Mouse (Mus musculus): Measurements from ENCODE around the gene Setd4. TPM values are rescaled to one million over a fixed set of nuclear protein-coding genes. Genes with fewer than 3 reads are reported as not detected.
"Not testable (repeated sequence)": the region's sequence is repeated elsewhere in the genome, so short reads cannot be mapped to it uniquely, and the experiment has no call there.

Gene Setd4
- polyA plus RNA-seq (2015; fragmentation: Nextera tagmentation; extraction: Ambion mirVana) = 6.0 and 6.3 TPM in 2 replicates

DNA sequence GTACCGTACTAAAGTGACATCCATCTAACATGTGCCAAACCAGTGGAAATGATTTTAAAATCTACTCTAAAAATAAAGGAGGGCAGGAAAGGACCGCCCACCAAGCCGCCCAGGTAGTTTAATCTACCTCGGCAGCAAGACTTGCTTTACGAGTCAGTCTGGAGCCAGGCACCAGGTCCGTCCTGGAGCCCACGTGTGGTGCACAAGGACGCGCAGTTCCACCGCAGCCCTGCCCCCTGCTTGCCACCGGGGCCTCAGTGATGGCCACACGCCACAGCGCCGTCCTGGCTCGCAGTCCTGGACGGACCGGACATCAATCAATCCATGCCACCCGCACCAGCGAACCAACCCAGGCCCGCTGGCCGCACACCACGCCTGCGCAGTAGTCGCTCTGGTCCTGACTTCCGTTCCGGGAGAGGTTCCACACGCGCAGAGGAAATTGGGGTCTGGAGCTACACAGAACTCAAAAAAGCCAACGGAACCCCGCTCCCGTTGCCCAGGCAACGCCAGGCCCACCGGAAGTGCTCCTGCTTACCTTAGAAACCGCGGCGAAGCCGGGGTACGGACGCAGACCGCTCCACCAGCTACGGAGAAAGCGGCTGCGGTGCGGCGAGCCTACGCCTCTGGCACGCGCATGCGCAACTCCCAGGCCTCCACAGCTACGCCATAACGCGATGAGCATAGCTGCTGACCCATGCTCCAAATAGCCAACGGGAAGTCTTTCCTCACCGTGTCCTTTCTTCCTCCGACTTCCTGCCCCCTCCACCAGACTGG lies at the start of gene Setd4:
Setd4 (minus strand) TSS at position 625 of the 774 bp plus-strand sequence.
- WGBS (ENCODE audit: insufficient replicate concordance) = under 1% methylated on average over 55 of the region's 55 CpGs
- peaks cover under 1% of the 10 kb centered on the region for H3K36me3 ChIP-seq (replicated peaks; ENCODE audit: insufficient read depth, low read length)
- H3K4me3 ChIP-seq (ENCODE audit: low read depth, low read length) = peak within 1 kb of the TSS; percentile 75
- peaks cover 22% of the 10 kb centered on the region for H3K4me1 ChIP-seq (ENCODE audit: insufficient read depth)
- no peaks in the 10 kb centered on the region for H3K9me3 ChIP-seq (ENCODE audit: low read length)
- TF ChIP-seq CTCF (IDR thresholded peaks at IDR 0.05; ENCODE audit: low read depth) (peak; percentile 11; the same call in 1 of the 2 replicates), EP300 (IDR thresholded peaks at IDR 0.05; ENCODE audit: low read depth) (peak; percentile 39; the same call in 1 of the 2 replicates)
- peak; percentile 90 for ATAC-seq
- peak within 1 kb of the TSS; percentile 93 for H3K27ac ChIP-seq (ENCODE audit: low read depth)
- no peaks in the 10 kb centered on the region for H3K27me3 ChIP-seq (ENCODE audit: insufficient read depth, low read length)
- peak; percentile 92 for DNase-seq
- H3K4me2 ChIP-seq (ENCODE audit: low read depth, low read length) = peak within 1 kb of the TSS; percentile 82
- peak within 1 kb of the TSS; percentile 77 for H3K9ac ChIP-seq (replicated peaks)

DNA sequence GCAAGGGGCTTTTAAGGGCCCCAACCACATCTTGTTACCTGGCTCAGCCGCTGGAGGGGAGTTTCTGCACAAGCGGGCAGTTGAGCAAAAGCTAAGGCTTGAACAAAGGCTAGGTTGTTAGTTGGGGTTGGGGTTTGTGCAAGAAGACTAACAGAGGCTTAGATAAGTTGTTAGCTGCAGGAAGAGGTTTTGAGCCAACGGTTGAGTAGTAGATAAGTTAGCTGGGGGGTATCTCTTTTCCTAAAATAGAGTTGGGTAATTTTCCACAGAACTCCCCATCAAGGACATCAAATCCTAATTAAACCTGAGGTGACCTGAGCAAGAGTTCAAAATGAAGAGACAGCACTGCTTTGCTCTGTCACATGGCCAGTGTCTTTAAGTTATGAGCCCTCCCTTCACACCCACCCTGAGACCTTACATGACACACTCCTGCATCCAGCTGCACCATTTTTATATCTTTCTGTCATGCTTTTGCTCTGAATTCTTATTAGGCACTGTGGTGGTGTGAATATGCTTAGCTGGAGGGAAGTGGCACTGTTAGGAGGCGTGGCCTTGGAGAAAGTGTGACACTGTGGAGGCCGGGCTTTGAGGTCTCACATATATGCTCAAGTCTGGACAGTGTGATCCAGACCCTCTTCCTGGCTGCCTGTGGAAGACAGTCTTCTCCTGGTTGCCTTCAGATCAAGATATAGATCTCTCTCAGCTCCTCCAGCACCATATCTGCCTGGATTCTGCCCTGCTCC lies 44.7 kb upstream of the Setd4 start:
- H3K27me3 ChIP-seq (ENCODE audit: insufficient read depth, low read length) = no peaks in the 10 kb centered on the region
- no peak overlapping the region for H3K4me2 ChIP-seq (ENCODE audit: low read depth, low read length)
- 54% methylated on average over 5 of the region's 5 CpGs for WGBS (ENCODE audit: insufficient replicate concordance)
- no peak overlapping the region for H3K27ac ChIP-seq (ENCODE audit: low read depth)
- H3K4me3 ChIP-seq (ENCODE audit: low read depth, low read length) = no peak overlapping the region
- no peaks in the 10 kb centered on the region for H3K36me3 ChIP-seq (replicated peaks; ENCODE audit: insufficient read depth, low read length)
- H3K9ac ChIP-seq (replicated peaks) = no peak overlapping the region
- DNase-seq (no peak), ATAC-seq (no peak)
- H3K4me1 ChIP-seq (ENCODE audit: insufficient read depth) = no peaks in the 10 kb centered on the region
- no peaks in the 10 kb centered on the region for H3K9me3 ChIP-seq (ENCODE audit: low read length)
- no peak for TF ChIP-seq EP300 (IDR thresholded peaks at IDR 0.05; ENCODE audit: low read depth)
- no peak for TF ChIP-seq CTCF (IDR thresholded peaks at IDR 0.05; ENCODE audit: low read depth)

DNA sequence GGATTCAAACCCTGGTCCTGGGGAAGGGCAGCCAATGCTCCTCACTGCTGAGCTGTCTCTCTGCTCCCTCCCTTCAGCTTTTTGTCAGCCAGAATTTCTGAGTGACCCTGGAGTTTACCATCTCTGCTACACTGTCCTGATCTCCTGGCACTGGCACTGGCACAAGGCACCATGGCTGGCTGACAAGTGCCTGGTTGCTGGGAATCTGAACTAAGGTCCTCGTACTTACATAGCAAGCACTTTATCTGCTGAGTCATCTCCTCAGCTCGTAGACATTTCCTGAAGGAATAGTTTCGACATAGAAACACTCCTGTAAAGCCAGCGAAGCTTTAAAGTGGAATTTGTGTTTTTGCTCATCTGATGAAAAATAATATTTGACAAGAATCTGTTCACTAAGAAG lies 40.1 kb upstream of the Setd4 start:
- DNase-seq = no peak
- 31% methylated on average over 4 of the region's 4 CpGs for WGBS (ENCODE audit: insufficient replicate concordance)
- Histone ChIP-seq H3K4me2 (ENCODE audit: low read depth, low read length) (no peak overlapping the region), H3K27ac (ENCODE audit: low read depth) (no peak overlapping the region), H3K9me3 (ENCODE audit: low read length) (no peaks in the 10 kb centered on the region), H3K4me3 (ENCODE audit: low read depth, low read length) (no peak overlapping the region), H3K27me3 (ENCODE audit: insufficient read depth, low read length) (no peaks in the 10 kb centered on the region), H3K9ac (replicated peaks) (no peak overlapping the region), H3K4me1 (ENCODE audit: insufficient read depth) (no peaks in the 10 kb centered on the region), H3K36me3 (replicated peaks; ENCODE audit: insufficient read depth, low read length) (no peaks in the 10 kb centered on the region)
- no peak for TF ChIP-seq CTCF (IDR thresholded peaks at IDR 0.05; ENCODE audit: low read depth)
- TF ChIP-seq EP300 (IDR thresholded peaks at IDR 0.05; ENCODE audit: low read depth) = no peak
- no peak for ATAC-seq

DNA sequence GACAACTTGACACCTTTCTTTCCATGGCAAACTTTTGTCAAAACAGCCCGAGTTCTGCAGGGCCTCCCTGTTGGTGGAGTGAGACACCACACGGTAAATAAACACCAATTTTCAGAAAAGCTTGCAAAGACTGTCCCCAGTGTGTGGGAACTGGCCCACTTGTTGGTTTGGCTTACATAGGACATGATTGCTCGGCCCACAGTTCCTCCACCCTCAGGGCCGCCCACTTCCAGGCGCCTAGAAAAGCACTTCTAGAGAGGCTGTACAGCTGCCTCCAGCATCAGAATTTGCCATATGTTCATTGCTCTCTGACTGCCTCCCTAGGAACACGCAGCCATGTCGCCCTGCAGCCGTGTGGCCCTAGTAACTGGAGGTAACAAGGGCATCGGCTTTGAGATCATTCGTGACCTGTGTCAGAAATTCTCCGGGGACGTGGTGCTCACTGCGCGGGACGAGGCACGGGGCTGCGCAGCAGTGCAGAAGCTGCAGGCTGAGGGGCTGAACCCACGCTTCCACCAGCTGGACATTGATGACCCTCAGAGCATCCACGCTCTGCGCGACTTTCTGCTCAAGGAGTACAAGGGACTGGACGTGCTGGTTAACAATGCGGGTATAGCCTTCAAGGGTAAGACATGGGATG lies 24.0 kb upstream of the Setd4 start, which contains the start of gene Gm5678:
Gm5678 (plus strand) TSS at position 337 of the 640 bp plus-strand sequence.
- DNase-seq (no peak), ATAC-seq (no peak)
- no peak within 1 kb of the TSS for H3K27ac ChIP-seq (ENCODE audit: low read depth)
- no peak within 1 kb of the TSS for H3K4me2 ChIP-seq (ENCODE audit: low read depth, low read length)
- no peaks in the 10 kb centered on the region for H3K4me1 ChIP-seq (ENCODE audit: insufficient read depth)
- TF ChIP-seq CTCF (IDR thresholded peaks at IDR 0.05; ENCODE audit: low read depth) = no peak
- TF ChIP-seq EP300 (IDR thresholded peaks at IDR 0.05; ENCODE audit: low read depth) = no peak
- no peak within 1 kb of the TSS for H3K9ac ChIP-seq (replicated peaks)
- H3K36me3 ChIP-seq (replicated peaks; ENCODE audit: insufficient read depth, low read length) = no peaks in the 10 kb centered on the region
- H3K4me3 ChIP-seq (ENCODE audit: low read depth, low read length) = no peak within 1 kb of the TSS
- H3K27me3 ChIP-seq (ENCODE audit: insufficient read depth, low read length) = no peaks in the 10 kb centered on the region
- H3K9me3 ChIP-seq (ENCODE audit: low read length) = no peaks in the 10 kb centered on the region
- 75% methylated on average over 23 of the region's 23 CpGs for WGBS (ENCODE audit: insufficient replicate concordance)

DNA sequence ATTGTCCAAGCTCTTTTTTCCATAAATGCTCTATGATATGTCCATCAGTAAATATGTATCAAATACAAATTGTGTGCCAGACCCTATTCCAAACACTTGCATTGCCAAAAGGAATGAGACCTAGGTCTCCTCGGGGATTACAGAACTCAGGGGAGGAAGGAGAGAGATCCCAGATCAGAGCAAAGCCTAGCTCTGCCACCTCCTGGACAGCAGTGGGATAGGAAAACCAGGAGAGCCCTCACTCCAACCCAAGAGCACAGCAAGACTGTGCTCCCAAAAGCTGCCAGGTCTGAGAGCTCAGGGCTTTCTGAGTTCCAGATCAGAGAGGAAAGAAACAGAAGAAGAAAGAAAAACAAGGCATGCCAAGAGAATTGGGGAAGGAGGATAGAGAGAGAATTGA lies 22.9 kb upstream of the Setd4 start:
- no peak overlapping the region for H3K9ac ChIP-seq (replicated peaks)
- ATAC-seq (no peak), DNase-seq (peak; percentile 32)
- H3K36me3 ChIP-seq (replicated peaks; ENCODE audit: insufficient read depth, low read length) = no peaks in the 10 kb centered on the region
- H3K27ac ChIP-seq (ENCODE audit: low read depth) = no peak overlapping the region
- TF ChIP-seq CTCF (IDR thresholded peaks at IDR 0.05; ENCODE audit: low read depth) = peak; percentile 66
- TF ChIP-seq EP300 (IDR thresholded peaks at IDR 0.05; ENCODE audit: low read depth) = no peak
- no peaks in the 10 kb centered on the region for H3K27me3 ChIP-seq (ENCODE audit: insufficient read depth, low read length)
- 10% methylated on average over 1 of the region's 1 CpGs for WGBS (ENCODE audit: insufficient replicate concordance)
- H3K4me3 ChIP-seq (ENCODE audit: low read depth, low read length) = no peak overlapping the region
- no peak overlapping the region for H3K4me2 ChIP-seq (ENCODE audit: low read depth, low read length)
- H3K4me1 ChIP-seq (ENCODE audit: insufficient read depth) = no peaks in the 10 kb centered on the region
- no peaks in the 10 kb centered on the region for H3K9me3 ChIP-seq (ENCODE audit: low read length)

DNA sequence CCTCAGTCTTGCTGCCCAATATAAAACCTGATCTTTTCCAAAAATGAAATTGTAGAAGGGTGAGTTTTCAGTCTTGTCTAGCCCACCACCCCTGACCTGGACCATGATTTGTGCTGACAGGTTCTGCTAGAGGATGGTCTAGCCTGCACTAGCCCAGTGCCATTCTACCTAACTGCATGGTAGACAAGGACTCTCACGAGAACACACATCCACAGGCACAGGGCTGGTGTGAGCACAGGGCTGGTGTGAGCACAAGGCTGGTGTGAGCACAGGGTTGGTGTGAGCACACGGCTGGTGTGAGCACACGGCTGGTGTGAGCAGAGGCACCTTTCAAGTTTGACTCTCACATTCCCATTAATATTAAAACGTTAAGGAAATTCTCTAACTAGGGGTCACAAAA lies 20.8 kb upstream of the Setd4 start:
- DNase-seq = no peak
- no peak for ATAC-seq
- no peak for TF ChIP-seq CTCF (IDR thresholded peaks at IDR 0.05; ENCODE audit: low read depth)
- no peak for TF ChIP-seq EP300 (IDR thresholded peaks at IDR 0.05; ENCODE audit: low read depth)
- Histone ChIP-seq H3K4me2 (ENCODE audit: low read depth, low read length) (no peak overlapping the region), H3K4me1 (ENCODE audit: insufficient read depth) (no peaks in the 10 kb centered on the region), H3K9ac (replicated peaks) (no peak overlapping the region), H3K4me3 (ENCODE audit: low read depth, low read length) (no peak overlapping the region), H3K36me3 (replicated peaks; ENCODE audit: insufficient read depth, low read length) (no peaks in the 10 kb centered on the region), H3K27me3 (ENCODE audit: insufficient read depth, low read length) (no peaks in the 10 kb centered on the region), H3K9me3 (ENCODE audit: low read length) (no peaks in the 10 kb centered on the region), H3K27ac (ENCODE audit: low read depth) (no peak overlapping the region)
- WGBS (ENCODE audit: insufficient replicate concordance) = 75% methylated on average over 4 of the region's 4 CpGs

DNA sequence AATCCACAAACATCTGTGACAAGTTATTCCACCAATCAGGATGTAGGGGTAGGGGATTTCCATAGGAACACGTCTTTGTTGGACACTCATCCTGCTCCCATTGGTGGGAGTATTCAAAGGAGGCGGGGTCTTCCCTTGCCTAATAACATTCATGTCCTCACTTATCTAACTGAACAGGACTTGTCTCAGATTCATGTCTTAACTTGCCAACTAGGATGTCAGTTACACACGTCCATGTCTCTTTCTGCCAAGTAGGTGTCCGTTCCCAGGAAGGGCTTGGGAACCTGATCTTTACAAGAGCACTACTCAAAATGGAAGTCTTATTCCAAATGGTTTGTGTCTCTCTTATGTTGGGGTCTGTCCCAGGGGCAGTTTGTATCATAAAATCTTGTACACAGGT lies 19.9 kb upstream of the Setd4 start:
- 73% methylated on average over 4 of the region's 4 CpGs for WGBS (ENCODE audit: insufficient replicate concordance)
- not testable (repeated sequence) for H3K4me2 ChIP-seq (ENCODE audit: low read depth, low read length); H3K4me3 ChIP-seq (ENCODE audit: low read depth, low read length); H3K9ac ChIP-seq (replicated peaks); ATAC-seq; H3K4me1 ChIP-seq (ENCODE audit: insufficient read depth); H3K27me3 ChIP-seq (ENCODE audit: insufficient read depth, low read length); H3K9me3 ChIP-seq (ENCODE audit: low read length); DNase-seq; H3K27ac ChIP-seq (ENCODE audit: low read depth); H3K36me3 ChIP-seq (replicated peaks; ENCODE audit: insufficient read depth, low read length)

All from liver, postnatal 0 days (tissue).